Mouse (Mus musculus) liver, postnatal 0 days (tissue): Measurements from ENCODE around the gene Tsc22d1.

Experiments used
- CTCF ChIP-seq: sonication (generic); IDR thresholded peaks from 2 replicates; pipeline ENCODE4 v1.5.1; 2016; ENCODE audit warnings: antibody characterized with exemption, low read depth
- EP300 ChIP-seq: IDR thresholded peaks from 2 replicates; pipeline ENCODE4 v1.6.1; 2016; ENCODE audit warnings: antibody characterized with exemption, low read depth, mild to moderate bottlenecking

DNA sequence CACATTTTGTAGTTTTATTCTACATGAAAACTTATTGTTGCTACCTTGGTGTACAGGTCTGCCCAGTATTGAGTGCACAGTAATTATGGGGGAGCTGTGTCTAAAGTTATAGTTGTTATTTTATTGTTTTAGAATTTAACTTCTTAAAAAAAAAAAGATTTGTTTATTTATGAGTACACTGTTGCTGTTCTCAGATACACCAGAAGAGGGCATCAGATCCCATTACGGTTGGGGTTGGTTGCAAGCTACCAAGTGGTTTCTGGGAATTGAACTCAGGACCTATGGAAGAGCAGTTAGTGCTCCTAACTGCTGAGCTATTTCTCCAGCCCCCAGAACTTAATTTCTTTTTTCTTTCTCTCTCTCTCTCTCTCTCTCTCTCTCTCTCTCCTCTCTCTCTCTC is 59.4 kb downstream of the Tsc22d1 start:
- TF ChIP-seq CTCF (peak; percentile 52), EP300 (no peak)
